14 mouse cellular contexts compared by ENCODE assay signal in genomic region chr7:25293191-25293739, GRCm38 (mm10). TPM values are rescaled to one million over a fixed set of nuclear protein-coding genes. Genes with fewer than 3 reads are reported as not detected.
DNase-seq lines count a peak whose midpoint lies in the region; ATAC-seq and TF ChIP-seq lines count a peak whose summit lies in the region.
"Had no signal": no experiment of that assay in that cellular context is flagged by ENCODE, and none has a peak within 500 bp of the region (broad histone marks: within the 10 kb centered on the region; RNA-seq: fewer than 3 reads in every experiment).

No protein-coding gene starts in this region.

- no peaks in the 10 kb centered on the region for H3K9me3 ChIP-seq in embryonic facial prominence, embryonic 13.5 days
- peaks cover 10% of the 10 kb centered on the region; the same call in 1 of the 2 replicates for H3K9me3 ChIP-seq in limb, embryonic 12.5 days
- H3K9me3 ChIP-seq: embryonic facial prominence, embryonic 15.5 days; limb, embryonic 13.5 days had no signal

- no peaks in the 10 kb centered on the region for H3K27me3 ChIP-seq in embryonic facial prominence, embryonic 13.5 days
- no peaks in the 10 kb centered on the region for H3K27me3 ChIP-seq in limb, embryonic 12.5 days
- H3K27me3 ChIP-seq: embryonic facial prominence, embryonic 15.5 days; limb, embryonic 13.5 days; Patski had no signal

- H3K4me3 ChIP-seq in gastrocnemius, adult 2 months: no peak overlapping the region
- no peak overlapping the region for H3K4me3 ChIP-seq in embryonic facial prominence, embryonic 13.5 days
- H3K4me3 ChIP-seq in limb, embryonic 12.5 days (replicated peaks): no peak overlapping the region
- H3K4me3 ChIP-seq: embryonic facial prominence, embryonic 15.5 days; limb, embryonic 13.5 days had no signal

- 79% methylated on average over 10 of the region's 10 CpGs for WGBS in embryonic facial prominence, embryonic 13.5 days
- WGBS in limb, embryonic 12.5 days: 83% methylated on average over 10 of the region's 10 CpGs

- H3K27ac ChIP-seq in gastrocnemius, adult 2 months: no peak overlapping the region
- H3K27ac ChIP-seq in embryonic facial prominence, embryonic 13.5 days: peak overlapping the region; percentile 64; the same call in 1 of the 2 replicates
- H3K27ac ChIP-seq in limb, embryonic 12.5 days: peak overlapping the region; percentile 64; the same call in 1 of the 2 replicates
- H3K27ac ChIP-seq: embryonic facial prominence, embryonic 15.5 days had no signal

- H3K9ac ChIP-seq in embryonic facial prominence, embryonic 13.5 days: no peak overlapping the region
- H3K9ac ChIP-seq in limb, embryonic 12.5 days (replicated peaks): no peak overlapping the region
- H3K9ac ChIP-seq: embryonic facial prominence, embryonic 15.5 days; limb, embryonic 13.5 days had no signal

- DNase-seq in gastrocnemius, adult 2 months: peak; percentile 18
- no peak for DNase-seq in gastrocnemius, adult 18-20 months (ENCODE audit: low spot score)
- peak; percentile 12 for DNase-seq in kidney, postnatal 10 days
- DNase-seq in kidney, postnatal 36 days: no peak
- DNase-seq in Muller cell, postnatal 12 days (ENCODE audit: inconsistent ontology term): no peak
- DNase-seq in frontal cortex, postnatal 36 days (ENCODE audit: low spot score in 2 of 2): no peak
- DNase-seq: adrenal gland, adult 8-10 months; cerebellum, adult 8-10 months; spleen, adult 18-20 months had no signal

- ATAC-seq in embryonic facial prominence, embryonic 13.5 days (ENCODE audit: insufficient number of reproducible peaks, insufficient read depth, low FRiP score, low TSS enrichment, low read depth): no peak
- ATAC-seq in limb, embryonic 12.5 days (ENCODE audit: insufficient number of reproducible peaks, insufficient read depth, low FRiP score, low TSS enrichment, low read depth): no peak
- ATAC-seq: Patski had no signal

- peaks cover 35% of the 10 kb centered on the region for H3K4me1 ChIP-seq in embryonic facial prominence, embryonic 13.5 days
- H3K4me1 ChIP-seq in limb, embryonic 12.5 days (replicated peaks): peaks cover 14% of the 10 kb centered on the region

- H3K36me3 ChIP-seq in embryonic facial prominence, embryonic 13.5 days: peaks cover 79% of the 10 kb centered on the region
- peaks cover 81% of the 10 kb centered on the region for H3K36me3 ChIP-seq in limb, embryonic 12.5 days

- TF ChIP-seq CTCF in gastrocnemius, adult 2 months (IDR thresholded peaks at IDR 0.05): no peak

- no peak overlapping the region for H3K4me2 ChIP-seq in embryonic facial prominence, embryonic 13.5 days
- H3K4me2 ChIP-seq in limb, embryonic 12.5 days: no peak overlapping the region
- H3K4me2 ChIP-seq: embryonic facial prominence, embryonic 15.5 days; limb, embryonic 13.5 days had no signal

- intact Hi-C loops in gastrocnemius, adult 2 months (cut with DNase I): no loop called here

RNA-seq across cellular contexts. Expression of gene Pafah1b3, which starts 4.5 kb away (rescaled TPM):
- total RNA-seq in gastrocnemius, adult 2 months (2021): under 1 TPM; 0.38 to 0.86 TPM
- total RNA-seq in gastrocnemius, adult 18-20 months (2021): 1 to 10 TPM in 1 of 2 experiments, under 1 TPM in 1; 0.82 to 1.1 TPM
- 315 and 322 TPM in 2 replicates for polyA plus RNA-seq in embryonic facial prominence, embryonic 13.5 days (2015; fragmentation: Nextera tagmentation; extraction: Ambion mirVana)
- polyA plus RNA-seq in limb, embryonic 12.5 days (2016; fragmentation: Nextera tagmentation; extraction: Ambion mirVana): 288 and 295 TPM in 2 replicates

RNA-seq across cellular contexts. Expression of gene Prr19, which starts 7.9 kb away (rescaled TPM):
- total RNA-seq in gastrocnemius, adult 2 months (2021): not detected
- not detected for total RNA-seq in gastrocnemius, adult 18-20 months (2021)
- 0.60 and 0.92 TPM in 2 replicates for polyA plus RNA-seq in embryonic facial prominence, embryonic 13.5 days (2015; fragmentation: Nextera tagmentation; extraction: Ambion mirVana)
- 0.66 and 0.86 TPM in 2 replicates for polyA plus RNA-seq in limb, embryonic 12.5 days (2016; fragmentation: Nextera tagmentation; extraction: Ambion mirVana)
- total RNA-seq: adrenal gland, adult 8-10 months had no signal

RNA-seq across cellular contexts. Expression of gene Tmem145, which starts 12.6 kb away (rescaled TPM):
- not detected for total RNA-seq in gastrocnemius, adult 2 months (2021)
- total RNA-seq in gastrocnemius, adult 18-20 months (2021): not detected
- polyA plus RNA-seq in embryonic facial prominence, embryonic 13.5 days (2015; fragmentation: Nextera tagmentation; extraction: Ambion mirVana): 2.2 and 2.5 TPM in 2 replicates
- 1.1 and 1.3 TPM in 2 replicates for polyA plus RNA-seq in limb, embryonic 12.5 days (2016; fragmentation: Nextera tagmentation; extraction: Ambion mirVana)

RNA-seq across cellular contexts. Expression of gene Megf8, which starts 23.7 kb away (rescaled TPM):
- total RNA-seq in gastrocnemius, adult 2 months (2021): 10 to 100 TPM; 16.9 to 19.6 TPM
- total RNA-seq in gastrocnemius, adult 18-20 months (2021): 10 to 100 TPM; 20.3 to 22.0 TPM
- 17.6 and 18.5 TPM in 2 replicates for polyA plus RNA-seq in embryonic facial prominence, embryonic 13.5 days (2015; fragmentation: Nextera tagmentation; extraction: Ambion mirVana)
- 21.6 and 21.7 TPM in 2 replicates for polyA plus RNA-seq in limb, embryonic 12.5 days (2016; fragmentation: Nextera tagmentation; extraction: Ambion mirVana)

RNA-seq across cellular contexts. Expression of gene Cic, which starts 25.8 kb away (rescaled TPM):
- total RNA-seq in gastrocnemius, adult 2 months (2021): 10 to 100 TPM; 37.0 to 40.4 TPM
- total RNA-seq in gastrocnemius, adult 18-20 months (2021): 10 to 100 TPM; 34.8 to 38.3 TPM
- 46.2 and 47.4 TPM in 2 replicates for polyA plus RNA-seq in embryonic facial prominence, embryonic 13.5 days (2015; fragmentation: Nextera tagmentation; extraction: Ambion mirVana)
- 34.9 and 38.7 TPM in 2 replicates for polyA plus RNA-seq in limb, embryonic 12.5 days (2016; fragmentation: Nextera tagmentation; extraction: Ambion mirVana)

Comparison
In these comparisons a context has a peak if more than half of its experiments do, and no peak if none do; other contexts are left out.
1. DNase-seq: peak in gastrocnemius, adult 2 months (single experiment) and kidney, postnatal 10 days (single experiment); none in gastrocnemius, adult 18-20 months (single experiment), kidney, postnatal 36 days (0 of 2), Muller cell, postnatal 12 days (single experiment) and frontal cortex, postnatal 36 days (0 of 2).